Mouse (Mus musculus): ENCODE data around the gene Arhgef19.

Gene Arhgef19

DNA sequence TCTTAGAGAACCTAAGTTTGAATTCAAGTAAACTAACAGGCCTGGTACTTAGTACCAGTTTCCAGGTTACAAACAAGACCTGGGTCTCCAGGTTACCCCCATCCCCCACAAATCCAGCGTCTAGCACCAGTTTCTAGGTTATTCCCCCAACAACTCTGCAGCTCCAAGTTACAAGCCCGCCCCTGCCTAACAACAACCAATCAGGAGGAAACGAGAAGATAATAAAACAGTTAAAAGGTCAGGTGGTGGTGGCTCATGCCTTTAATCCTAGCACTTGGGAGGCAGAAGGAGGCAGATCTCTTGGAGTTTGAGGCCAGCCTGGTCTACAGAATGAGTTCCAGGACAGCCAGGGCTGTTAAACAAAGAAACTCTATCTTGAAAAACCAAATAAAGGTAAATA, 28.0 kb downstream of the Arhgef19 start:
- DNase-seq, result no peak

DNA sequence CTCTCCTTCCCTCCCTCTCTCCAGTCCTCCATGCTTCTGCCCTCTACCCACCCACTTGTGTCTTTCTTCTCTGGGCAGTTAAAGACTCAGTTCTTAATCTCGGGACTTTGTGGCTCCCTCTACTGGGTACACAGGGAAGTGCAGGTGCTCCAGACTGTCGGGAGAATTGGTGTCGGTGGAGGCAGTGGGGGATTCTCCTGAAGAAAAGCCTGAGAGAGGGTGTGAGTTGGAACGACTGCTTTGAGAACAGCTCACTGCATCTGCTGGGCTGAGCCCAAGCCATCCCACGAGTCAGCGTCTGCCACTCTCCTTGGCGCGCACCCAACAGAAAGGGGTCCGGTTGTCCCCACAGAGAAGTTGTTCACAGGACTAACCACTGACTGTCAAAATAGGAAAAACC, 28.5 kb downstream of the Arhgef19 start:
- DNase-seq, result no peak

DNA sequence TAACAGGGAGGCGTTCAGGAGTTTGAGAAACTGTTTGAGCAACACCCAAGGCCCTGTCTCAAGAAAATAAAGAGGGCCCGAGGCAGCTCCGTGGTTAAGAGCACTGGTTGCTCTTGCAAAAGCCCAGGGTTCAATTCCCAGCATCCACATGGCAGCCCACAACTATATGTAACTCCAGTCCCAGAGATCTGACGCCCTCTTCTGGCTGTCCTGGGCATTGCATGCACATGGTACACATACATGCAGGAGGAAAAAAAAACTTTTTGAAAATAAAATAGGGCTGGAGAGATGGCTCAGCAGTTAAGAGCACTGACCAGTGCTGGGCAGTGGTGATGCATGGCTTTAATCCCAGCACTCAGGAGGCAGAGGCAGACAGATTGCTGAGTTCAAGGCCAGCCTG, 29.1 kb downstream of the Arhgef19 start:
- DNase-seq, result no peak

DNA sequence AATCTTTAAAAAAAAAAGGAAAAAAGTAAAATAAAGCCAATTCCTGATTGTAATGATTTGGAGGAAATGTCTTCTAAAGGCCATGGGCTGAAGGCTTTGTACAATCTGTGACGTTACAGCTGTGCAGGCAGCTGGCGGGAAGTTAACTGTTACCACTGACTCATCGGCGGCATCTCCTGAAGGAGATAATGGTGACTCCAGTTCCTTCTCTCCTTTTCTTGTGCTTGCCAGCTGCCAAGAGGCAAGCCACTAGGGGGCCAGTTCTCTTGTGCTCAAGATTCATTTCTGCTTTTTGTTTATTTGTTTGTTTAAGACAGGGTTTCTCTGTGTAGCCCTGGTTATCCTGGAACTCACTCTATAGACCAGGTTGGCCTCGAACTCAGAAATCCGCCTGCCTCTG, 29.8 kb downstream of the Arhgef19 start:
- no peak for DNase-seq

DNA sequence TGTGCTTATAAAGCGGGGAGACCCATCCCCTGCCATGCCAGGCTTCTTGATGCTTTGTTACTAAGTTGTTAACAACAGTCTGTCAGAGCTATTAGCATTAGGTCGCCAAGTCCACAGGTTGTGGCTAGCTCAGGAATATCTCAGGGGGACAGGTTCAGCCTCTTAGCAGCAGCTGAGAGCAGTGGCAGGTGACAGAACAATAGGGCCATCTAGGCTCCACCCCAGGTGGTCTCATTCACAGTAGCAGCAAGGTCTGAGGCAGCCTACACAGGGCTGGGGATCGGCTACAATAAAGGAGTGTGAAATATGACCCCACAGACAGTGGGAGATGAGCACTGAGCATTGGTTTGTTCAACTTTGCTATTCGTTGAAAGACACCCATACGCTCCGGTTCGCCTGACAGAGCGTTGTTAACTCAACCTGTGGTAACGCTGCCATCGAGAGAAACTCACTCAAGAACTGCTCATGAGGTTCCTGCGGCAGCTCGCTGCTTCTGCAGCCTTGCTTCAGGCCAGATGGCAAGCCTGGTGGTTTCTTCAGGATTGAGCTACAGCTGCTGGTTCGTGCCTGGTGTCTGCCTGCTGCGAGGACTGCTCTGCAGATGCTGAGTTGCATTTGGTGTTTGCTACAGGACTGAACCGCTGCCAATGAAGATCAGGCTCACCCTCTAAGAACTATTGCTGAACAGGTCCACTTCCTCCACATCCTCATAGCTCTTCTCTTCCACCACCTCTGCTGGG, 31.1 kb downstream of the Arhgef19 start:
- DNase-seq, result no peak

DNA sequence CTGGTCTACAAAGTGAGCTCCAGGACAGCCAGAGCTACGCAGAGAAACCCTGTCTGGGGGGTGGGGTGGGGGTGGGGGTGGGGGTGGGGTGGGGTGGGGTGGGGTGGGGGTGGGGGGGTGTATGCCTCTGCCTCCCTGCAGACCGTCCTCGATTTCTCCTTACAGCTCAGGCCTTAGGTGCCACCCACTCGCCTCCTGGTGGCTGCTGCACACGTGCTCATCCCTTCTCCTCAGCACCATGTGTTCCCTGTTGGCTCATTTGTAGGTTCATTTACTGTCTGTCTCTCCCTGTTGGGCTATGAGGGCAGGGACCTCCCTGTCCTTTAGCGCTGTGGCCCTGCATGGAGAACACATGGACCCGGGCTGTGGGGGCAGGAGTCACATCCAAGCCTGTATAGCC, 31.9 kb downstream of the Arhgef19 start:
- DNase-seq, result no peak

DNA sequence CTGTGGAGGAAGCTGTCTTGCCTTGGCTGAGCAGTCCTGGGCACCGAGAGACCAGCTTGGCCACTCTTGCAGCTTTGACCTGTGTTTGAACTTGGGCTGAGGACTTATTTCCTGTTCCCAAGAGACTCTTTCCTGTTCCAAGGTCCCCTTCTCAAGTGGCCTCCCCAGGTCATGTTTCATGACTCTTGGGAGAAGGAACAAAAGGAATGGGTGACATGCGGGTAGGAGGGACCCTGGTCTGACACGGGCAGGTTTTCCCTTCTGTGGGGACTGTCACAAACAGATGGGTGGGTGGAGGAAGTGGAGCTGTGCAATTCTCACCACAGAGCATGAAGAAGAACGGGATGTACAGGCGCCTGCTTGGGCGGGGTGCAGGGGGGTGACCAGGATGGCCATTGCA, 32.4 kb downstream of the Arhgef19 start:
- DNase-seq, result no peak

DNA sequence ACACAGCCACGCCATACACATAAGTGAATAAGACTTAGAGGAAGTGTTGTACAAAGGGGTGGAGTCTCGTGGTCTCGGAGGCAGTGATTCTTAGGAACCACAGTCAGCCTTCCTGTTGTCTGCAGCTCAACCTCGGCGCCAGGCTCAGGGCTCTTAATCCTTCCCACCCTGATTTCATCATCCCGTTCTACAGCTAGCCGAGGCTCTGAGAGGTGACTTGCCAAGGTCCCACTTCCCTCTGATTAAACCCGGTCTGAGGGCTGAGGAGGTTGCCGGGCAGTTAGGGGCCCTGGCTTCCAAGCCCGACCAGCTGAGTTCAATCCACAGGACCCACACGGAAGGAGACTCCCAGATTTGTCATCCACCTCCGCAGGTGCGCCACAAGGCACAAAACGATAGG, 33.6 kb downstream of the Arhgef19 start:
- no peak for DNase-seq

DNA sequence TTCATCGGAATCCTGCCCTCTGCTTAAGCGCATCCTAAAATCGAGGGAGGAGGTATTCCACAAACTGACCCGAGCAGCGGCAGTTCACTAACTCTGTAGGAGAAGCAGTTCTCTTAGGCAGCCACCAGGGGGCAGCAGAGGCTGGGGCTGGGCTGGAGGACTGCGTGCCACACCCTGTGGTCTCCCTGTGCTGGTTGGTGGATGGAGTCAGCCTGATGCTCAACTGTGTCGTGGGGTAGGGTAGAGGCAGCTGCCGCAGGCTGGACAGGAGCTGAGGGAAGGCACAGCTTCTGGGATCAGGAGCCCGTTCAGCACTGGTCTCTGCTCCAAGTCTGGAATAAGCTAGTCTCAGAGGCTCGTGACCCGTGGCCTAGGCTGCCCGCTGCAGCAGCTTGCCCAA, 34.0 kb downstream of the Arhgef19 start:
- DNase-seq, result peak; percentile 59

DNA sequence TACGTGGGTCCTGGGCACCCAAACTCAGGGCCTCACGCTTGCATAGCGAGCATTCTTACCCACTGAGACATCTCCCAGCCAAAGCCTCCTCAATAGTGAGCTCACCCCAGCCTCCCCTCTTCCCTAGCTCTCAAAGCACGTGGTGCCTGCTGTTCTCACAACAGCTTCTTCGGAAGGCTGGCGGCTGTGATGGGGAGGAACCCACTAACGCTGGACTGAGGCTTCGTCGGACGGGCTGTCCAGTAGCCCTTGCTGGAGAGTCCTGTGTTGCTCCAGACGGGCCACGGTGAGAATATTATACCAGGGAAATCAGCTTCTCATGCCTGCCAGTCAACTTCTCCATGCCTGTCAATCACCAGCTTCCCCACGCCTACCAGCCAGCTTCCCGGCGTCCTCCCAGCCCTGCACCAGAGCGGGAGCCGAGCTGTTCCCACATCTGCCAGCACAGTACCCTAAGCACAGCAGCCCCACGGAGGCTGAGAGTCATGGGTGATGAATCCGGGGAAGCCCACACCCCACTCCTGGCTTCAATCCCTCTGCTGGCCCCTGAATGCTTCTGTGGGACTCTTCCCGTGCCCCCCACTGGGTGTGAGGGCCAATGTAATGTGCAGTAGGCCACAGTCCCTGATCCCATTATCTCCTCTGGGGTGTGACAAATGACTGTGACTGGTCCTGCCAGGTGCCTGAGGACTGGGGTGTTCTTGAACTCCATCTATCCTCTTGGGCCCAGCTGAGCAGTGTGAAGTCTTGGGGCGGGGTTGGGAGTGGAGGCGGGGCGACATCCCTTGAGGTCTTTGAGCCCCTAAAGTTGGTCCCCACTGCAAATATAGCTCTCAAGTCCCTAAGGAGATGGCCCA, 35.4 kb downstream of the Arhgef19 start:
- no peak for DNase-seq

DNA sequence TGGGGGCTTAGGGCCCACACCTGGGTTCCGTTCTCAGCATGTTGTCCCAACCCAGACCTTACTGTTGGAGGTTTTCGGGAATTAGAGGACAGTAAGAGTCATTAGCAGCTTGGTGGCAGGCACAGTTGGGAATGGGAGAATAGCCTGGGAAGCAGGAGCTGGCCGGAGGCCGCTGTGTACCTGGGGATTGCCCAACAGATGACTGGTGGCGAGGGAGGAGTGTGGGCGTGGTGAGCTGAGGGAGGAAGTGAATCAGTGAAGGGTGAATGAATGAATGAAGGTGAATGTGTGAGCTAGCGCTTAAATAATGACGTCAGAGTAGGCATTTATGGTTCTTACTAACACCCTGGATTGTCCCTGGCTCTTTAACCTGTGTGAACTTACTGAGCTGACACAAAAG, 37.9 kb downstream of the Arhgef19 start:
- DNase-seq, result no peak

DNA sequence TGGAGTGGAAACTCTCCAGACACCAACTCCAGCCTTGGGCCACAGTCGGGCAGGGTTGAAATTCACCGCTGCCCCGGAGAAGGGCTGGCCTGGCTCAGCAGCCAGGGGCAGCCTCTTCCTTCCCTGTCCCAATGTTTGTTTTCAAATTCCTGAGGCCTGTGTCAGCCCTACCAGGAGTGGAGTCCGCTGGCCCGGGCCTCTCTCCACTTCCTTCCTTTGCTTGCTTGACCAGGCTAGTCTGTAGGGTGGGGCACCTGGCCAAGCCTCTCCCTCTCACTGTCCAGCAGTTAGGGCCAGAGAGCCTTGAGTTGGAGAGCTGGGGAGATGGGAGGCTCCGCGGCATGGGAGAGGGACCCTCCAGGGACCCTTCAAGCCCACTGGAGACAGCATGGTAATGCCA, 38.9 kb downstream of the Arhgef19 start:
- DNase-seq, result no peak

DNA sequence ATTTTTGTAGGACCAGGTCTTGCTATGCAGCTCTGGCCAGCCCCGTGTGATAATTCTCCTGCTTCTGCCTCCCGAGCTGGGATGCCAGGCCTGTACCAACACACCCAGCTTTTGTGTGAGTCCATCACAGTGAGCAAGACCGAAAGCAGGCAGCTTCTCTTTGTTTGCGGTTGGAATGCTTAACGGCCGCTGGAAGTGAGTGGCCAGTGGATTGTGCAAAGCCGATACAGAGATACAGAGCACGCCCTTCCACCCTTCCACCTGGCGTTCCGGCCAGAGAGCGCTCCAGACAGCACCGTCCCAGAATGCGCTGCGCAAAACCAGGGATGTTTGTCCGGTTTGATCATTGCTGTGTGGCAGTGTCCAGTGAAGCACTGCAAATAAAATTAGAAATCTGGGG, 40.0 kb downstream of the Arhgef19 start:
- no peak for DNase-seq

DNA sequence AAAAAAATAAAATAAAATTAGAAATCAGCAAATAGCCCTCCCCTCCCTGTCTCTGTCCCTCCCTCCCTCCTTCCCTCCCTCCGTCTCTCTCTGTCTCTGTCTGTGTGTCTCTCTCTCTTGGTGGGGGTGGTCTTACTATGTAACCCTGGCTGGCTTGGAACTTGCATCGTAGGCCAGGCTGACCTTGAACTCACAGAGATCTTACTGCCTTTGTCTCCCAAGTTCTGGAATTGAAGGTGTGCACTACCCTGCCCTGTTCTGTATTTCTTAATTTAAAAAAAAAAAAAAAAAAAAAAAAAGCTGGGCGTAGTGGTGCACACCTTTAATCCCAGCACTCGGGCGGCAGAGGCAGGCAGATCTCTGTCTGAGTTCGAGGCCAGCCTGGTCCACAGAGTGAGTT, 40.5 kb downstream of the Arhgef19 start:
- no peak for DNase-seq

DNA sequence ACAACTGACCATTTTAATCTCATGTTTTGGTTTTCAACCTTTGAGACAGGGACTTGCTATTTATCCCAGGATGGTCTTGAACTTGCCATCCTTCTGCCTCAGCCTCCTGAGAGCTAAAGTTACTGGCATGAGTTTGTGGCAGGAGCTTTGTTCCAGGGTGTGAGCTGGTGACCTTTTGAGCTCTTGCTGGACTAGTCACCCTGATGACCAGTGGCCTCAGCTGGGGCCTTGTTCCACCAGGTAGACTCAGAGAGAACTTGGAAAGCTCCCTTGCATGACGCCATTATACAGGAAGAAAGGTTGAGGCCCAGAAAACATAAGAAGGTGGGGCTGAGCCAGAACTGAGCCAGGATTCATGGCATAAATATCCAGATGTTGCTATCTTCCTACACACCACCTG, 41.2 kb downstream of the Arhgef19 start:
- DNase-seq, result no peak

DNA sequence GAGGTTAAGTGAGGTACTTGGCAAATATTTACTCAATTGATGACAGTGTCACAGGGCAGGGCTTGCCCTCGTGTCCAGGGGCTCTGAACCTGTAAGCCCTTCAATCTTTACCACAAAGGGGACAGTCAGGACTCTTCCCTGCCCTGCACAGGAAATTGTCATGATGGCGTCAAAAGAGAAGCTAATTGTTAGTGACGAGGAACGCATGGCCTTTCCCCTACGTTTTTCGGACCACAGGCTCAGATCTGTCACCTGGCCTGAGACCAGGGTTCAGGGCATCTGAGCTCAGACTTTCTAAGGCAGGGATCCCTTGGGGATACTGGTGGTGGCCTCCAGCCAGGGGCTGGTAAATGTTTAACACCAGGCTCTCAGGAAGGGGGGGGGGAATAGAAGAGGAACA, 41.9 kb downstream of the Arhgef19 start:
- no peak for DNase-seq

DNA sequence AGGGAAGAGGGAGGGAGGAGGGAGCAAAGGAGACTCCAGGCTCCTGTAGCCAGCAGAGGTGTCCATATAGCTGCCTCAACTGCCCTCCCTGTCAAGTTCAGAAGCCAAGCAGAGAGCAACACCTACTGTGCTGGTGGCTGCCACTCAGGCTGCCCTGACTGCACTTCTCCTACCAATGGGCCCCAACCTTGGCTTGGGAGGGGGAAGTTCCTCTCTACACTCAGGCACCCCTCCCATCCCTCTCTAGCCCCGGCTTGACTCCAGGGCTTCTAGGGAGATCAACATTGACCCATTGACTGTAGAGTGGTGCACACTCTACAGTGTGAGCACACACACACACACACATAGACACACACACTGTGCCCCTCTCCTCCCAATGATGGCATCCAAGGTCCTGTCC, 42.3 kb downstream of the Arhgef19 start:
- no peak for DNase-seq

DNA sequence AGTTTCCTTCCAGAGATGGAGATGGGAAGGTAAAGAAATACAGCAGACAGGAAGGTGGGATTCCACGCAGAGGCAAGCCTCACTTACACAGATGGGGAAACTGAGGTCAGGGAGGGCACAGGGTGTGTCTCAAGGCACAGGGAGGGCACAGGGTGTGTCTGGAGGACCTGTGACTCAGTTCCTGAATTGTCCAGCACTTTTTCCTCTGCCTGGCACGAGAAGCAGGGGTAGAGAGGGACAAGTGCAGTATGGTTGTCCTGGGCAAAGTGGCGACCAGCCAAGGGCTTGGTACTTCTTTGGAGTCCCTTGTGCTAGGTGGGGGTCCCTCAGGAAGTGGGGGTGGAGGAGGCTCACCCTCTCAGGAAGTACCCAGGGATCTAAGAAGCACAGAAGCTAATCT, 42.8 kb downstream of the Arhgef19 start:
- no peak for DNase-seq

DNA sequence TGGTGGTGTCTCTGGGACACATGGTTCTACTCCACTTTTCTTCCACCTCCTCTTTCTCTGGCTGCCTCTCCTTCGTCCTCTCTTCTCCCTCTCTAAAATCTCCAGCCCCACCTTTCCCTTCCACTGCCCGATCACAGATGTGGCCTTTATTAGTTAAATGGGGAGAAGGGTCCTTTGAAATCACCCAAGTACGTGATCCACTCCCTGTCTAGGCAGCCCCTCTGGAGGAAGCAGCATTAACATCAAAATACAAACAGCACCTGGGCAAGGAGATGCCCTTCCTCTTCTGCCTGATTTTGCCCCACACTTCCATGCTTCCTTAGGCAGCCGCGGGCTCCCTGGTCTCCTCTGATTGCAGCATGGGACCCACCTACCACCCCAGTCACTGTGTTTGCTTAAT, 43.3 kb downstream of the Arhgef19 start:
- no peak for DNase-seq

DNA sequence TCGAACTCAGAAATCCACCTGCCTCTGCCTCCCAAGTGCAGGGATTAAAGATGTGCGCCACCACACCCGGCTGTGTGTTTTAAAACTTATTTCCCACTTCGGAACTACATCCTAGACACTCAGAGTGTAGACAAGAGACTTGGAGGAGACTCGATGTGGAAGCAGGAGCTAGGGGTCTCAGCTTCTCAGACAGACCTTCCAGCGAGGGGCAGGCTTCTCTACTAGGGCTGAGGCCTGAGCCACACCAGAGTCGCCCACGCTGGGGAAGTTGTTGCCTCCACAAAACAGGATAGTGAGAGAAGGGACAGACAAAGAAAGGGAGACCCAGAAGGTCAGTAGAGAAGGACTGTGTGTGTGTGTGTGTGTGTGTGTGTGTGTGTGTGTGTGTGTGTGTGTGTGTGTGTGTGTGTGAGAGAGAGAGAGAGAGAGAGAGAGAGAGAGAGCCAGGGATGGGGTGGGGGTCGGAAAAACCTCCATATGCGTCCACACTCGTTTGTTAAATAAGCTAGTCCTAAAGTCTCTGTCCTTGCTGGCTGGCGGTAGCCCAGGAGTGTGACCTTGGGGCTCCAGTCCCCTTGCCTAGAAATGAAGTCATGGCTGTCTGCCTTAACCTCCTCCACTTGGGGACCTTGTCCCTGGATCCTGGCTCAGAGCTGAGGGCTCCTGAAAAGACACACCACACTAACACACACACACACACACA, 44.0 kb downstream of the Arhgef19 start:
- DNase-seq, result no peak

DNA sequence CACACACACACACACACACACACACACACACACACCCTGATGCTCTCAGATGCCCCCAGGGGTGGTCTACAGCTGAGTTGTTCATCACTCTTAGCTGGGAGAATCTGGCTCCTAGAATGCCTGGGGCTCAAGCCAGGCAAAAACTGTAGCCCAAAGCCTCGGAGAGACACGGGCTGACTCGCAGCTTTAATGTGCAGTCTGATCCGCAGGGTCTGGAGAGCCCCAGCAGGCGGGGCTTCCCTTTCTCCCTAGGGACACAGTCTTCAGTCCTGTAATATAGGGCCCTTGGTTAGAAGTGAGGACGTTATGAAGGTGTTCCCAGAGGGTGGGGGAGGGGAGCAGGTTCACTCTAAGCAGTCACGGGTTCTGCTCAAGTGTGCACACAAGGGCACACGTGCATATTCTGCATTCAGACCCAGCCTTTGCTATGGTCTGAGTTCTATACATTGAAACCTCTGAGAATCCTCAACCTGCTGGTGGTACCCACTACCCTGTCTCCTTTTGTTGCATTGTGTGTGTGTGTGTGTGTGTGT, 44.6 kb downstream of the Arhgef19 start:
- DNase-seq, result no peak

DNA sequence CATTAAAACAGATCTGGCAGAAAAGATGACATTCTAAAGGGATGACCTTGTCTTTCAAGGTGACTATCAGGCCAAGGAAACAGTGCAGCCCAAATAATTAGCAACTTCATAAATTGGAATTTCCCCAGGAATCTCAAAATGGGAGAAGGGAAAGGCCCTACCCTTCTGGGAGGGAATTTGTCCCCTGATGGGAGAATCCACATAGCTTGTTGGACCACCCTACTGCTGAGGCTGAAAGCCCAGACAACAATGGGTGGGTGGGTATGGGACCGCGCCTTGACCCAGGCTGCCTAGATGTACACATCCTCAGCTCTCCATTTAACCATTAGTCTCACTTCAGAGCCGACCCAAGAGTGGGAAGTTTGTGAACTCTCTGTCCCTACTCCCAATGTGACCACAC, 45.2 kb downstream of the Arhgef19 start:
- no peak for DNase-seq

DNA sequence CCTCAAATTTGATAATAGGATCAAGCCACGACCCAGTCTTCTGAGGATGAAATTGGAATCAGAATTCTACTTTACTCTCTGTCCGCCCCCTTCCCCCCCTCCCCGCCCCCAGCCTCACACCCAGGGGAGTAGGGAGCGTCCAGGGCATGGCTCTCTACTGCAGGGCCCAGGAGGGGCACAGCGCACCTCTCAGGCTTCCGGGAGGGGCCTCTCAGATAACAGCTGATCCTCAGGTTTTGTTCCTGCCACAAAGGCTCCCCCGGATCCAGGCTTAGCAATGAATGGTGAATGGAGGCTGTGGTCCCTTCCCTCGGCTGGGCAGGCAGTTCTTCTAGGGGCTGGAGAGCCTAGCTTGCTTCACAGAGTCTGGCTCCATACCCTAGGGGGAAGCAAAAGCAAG, 45.8 kb downstream of the Arhgef19 start:
- no peak for DNase-seq
